Mouse (Mus musculus): ENCODE data around the gene Timm50. TPM values are rescaled to one million over a fixed set of nuclear protein-coding genes. Genes with fewer than 3 reads are reported as not detected.

Timm50 gene
- polyA plus RNA-seq, 2 experiments = 98.1 to 138 TPM

- H3K27ac ChIP-seq (replicated peaks; ENCODE audit: low read depth, low read length) = no peak overlapping the region
- no peaks in the 10 kb centered on the region for H3K27me3 ChIP-seq (ENCODE audit: control insufficient read depth, insufficient read depth, low read length)
- no peak for ATAC-seq (ENCODE audit: low FRiP score, low read depth)
- no peak for DNase-seq (ENCODE audit: low spot score)
- H3K4me3 ChIP-seq (replicated peaks; ENCODE audit: low read length) = no peak overlapping the region
- no peaks in the 10 kb centered on the region for H3K4me1 ChIP-seq (ENCODE audit: control insufficient read depth, insufficient read depth, low read length)
- no peaks in the 10 kb centered on the region for H3K9me3 ChIP-seq (ENCODE audit: control insufficient read depth, low read length)
- no peak overlapping the region for H3K4me2 ChIP-seq (replicated peaks; ENCODE audit: low read depth, low read length, severe bottlenecking)
- 95% methylated on average over 2 of the region's 2 CpGs for WGBS
- peaks cover 77% of the 10 kb centered on the region for H3K36me3 ChIP-seq (ENCODE audit: control insufficient read depth, insufficient read depth, low read length)
- no peak for TF ChIP-seq POLR2A (IDR thresholded peaks at IDR 0.05; ENCODE audit: borderline replicate concordance, extremely low read depth, insufficient read depth, insufficient read length)
- no peak overlapping the region for H3K9ac ChIP-seq (ENCODE audit: low read depth, low read length, severe bottlenecking)
These were observed 16.4 kb upstream of the Timm50 start for GRCm38 (mm10) chr7:28328260-28328659.

GRCm38 (mm10) chr7:28326457-28326856, 14.6 kb upstream of the Timm50 start:
- H3K27me3 ChIP-seq (ENCODE audit: control insufficient read depth, insufficient read depth, low read length) = no peaks in the 10 kb centered on the region
- H3K4me2 ChIP-seq (replicated peaks; ENCODE audit: low read depth, low read length, severe bottlenecking) = no peak overlapping the region
- peaks cover 94% of the 10 kb centered on the region for H3K36me3 ChIP-seq (ENCODE audit: control insufficient read depth, insufficient read depth, low read length)
- DNase-seq (ENCODE audit: low spot score) = no peak
- H3K9ac ChIP-seq (ENCODE audit: low read depth, low read length, severe bottlenecking) = no peak overlapping the region
- no peak for TF ChIP-seq POLR2A (IDR thresholded peaks at IDR 0.05; ENCODE audit: borderline replicate concordance, extremely low read depth, insufficient read depth, insufficient read length)
- no peaks in the 10 kb centered on the region for H3K4me1 ChIP-seq (ENCODE audit: control insufficient read depth, insufficient read depth, low read length)
- no peak overlapping the region for H3K27ac ChIP-seq (replicated peaks; ENCODE audit: low read depth, low read length)
- no peak overlapping the region for H3K4me3 ChIP-seq (replicated peaks; ENCODE audit: low read length)
- H3K9me3 ChIP-seq (ENCODE audit: control insufficient read depth, low read length) = no peaks in the 10 kb centered on the region
- 81% methylated on average over 4 of the region's 4 CpGs for WGBS
- no peak for ATAC-seq (ENCODE audit: low FRiP score, low read depth)

- Histone ChIP-seq H3K4me2 (replicated peaks; ENCODE audit: low read depth, low read length, severe bottlenecking) (no peak overlapping the region), H3K27ac (replicated peaks; ENCODE audit: low read depth, low read length) (no peak overlapping the region), H3K9me3 (ENCODE audit: control insufficient read depth, low read length) (no peaks in the 10 kb centered on the region), H3K27me3 (ENCODE audit: control insufficient read depth, insufficient read depth, low read length) (no peaks in the 10 kb centered on the region), H3K9ac (ENCODE audit: low read depth, low read length, severe bottlenecking) (no peak overlapping the region), H3K4me3 (replicated peaks; ENCODE audit: low read length) (no peak overlapping the region), H3K36me3 (ENCODE audit: control insufficient read depth, insufficient read depth, low read length) (peaks cover 93% of the 10 kb centered on the region), H3K4me1 (ENCODE audit: control insufficient read depth, insufficient read depth, low read length) (no peaks in the 10 kb centered on the region)
- TF ChIP-seq POLR2A (IDR thresholded peaks at IDR 0.05; ENCODE audit: borderline replicate concordance, extremely low read depth, insufficient read depth, insufficient read length) = no peak
- 96% methylated on average over 8 of the region's 8 CpGs for WGBS
- ATAC-seq (ENCODE audit: low FRiP score, low read depth) (no peak), DNase-seq (ENCODE audit: low spot score) (no peak)
These were observed 13.4 kb upstream of the Timm50 start for GRCm38 (mm10) chr7:28325293-28325692.

- no peaks in the 10 kb centered on the region for H3K4me1 ChIP-seq (ENCODE audit: control insufficient read depth, insufficient read depth, low read length)
- 94% methylated on average over 15 of the region's 15 CpGs for WGBS
- no peaks in the 10 kb centered on the region for H3K9me3 ChIP-seq (ENCODE audit: control insufficient read depth, low read length)
- no peak overlapping the region for H3K4me2 ChIP-seq (replicated peaks; ENCODE audit: low read depth, low read length, severe bottlenecking)
- no peak overlapping the region for H3K9ac ChIP-seq (ENCODE audit: low read depth, low read length, severe bottlenecking)
- no peak for TF ChIP-seq POLR2A (IDR thresholded peaks at IDR 0.05; ENCODE audit: borderline replicate concordance, extremely low read depth, insufficient read depth, insufficient read length)
- H3K4me3 ChIP-seq (replicated peaks; ENCODE audit: low read length) = no peak overlapping the region
- no peak for DNase-seq (ENCODE audit: low spot score)
- H3K36me3 ChIP-seq (ENCODE audit: control insufficient read depth, insufficient read depth, low read length) = peaks cover 98% of the 10 kb centered on the region
- ATAC-seq (ENCODE audit: low FRiP score, low read depth) = no peak
- no peak overlapping the region for H3K27ac ChIP-seq (replicated peaks; ENCODE audit: low read depth, low read length)
- no peaks in the 10 kb centered on the region for H3K27me3 ChIP-seq (ENCODE audit: control insufficient read depth, insufficient read depth, low read length)
These were observed 10.3 kb upstream of the Timm50 start for GRCm38 (mm10) chr7:28321974-28322720.

- H3K4me1 ChIP-seq (ENCODE audit: control insufficient read depth, insufficient read depth, low read length) = no peaks in the 10 kb centered on the region
- 95% methylated on average over 17 of the region's 17 CpGs for WGBS
- DNase-seq (ENCODE audit: low spot score) (no peak), ATAC-seq (ENCODE audit: low FRiP score, low read depth) (no peak)
- no peak overlapping the region for H3K4me2 ChIP-seq (replicated peaks; ENCODE audit: low read depth, low read length, severe bottlenecking)
- no peak for TF ChIP-seq POLR2A (IDR thresholded peaks at IDR 0.05; ENCODE audit: borderline replicate concordance, extremely low read depth, insufficient read depth, insufficient read length)
- H3K36me3 ChIP-seq (ENCODE audit: control insufficient read depth, insufficient read depth, low read length) = peaks cover 95% of the 10 kb centered on the region
- no peaks in the 10 kb centered on the region for H3K27me3 ChIP-seq (ENCODE audit: control insufficient read depth, insufficient read depth, low read length)
- no peak overlapping the region for H3K9ac ChIP-seq (ENCODE audit: low read depth, low read length, severe bottlenecking)
- no peak overlapping the region for H3K27ac ChIP-seq (replicated peaks; ENCODE audit: low read depth, low read length)
- no peak overlapping the region for H3K4me3 ChIP-seq (replicated peaks; ENCODE audit: low read length)
- H3K9me3 ChIP-seq (ENCODE audit: control insufficient read depth, low read length) = no peaks in the 10 kb centered on the region
These were observed 6.8 kb upstream of the Timm50 start for GRCm38 (mm10) chr7:28318714-28319113.
